Mouse (Mus musculus) megakaryocyte, adult 5-6 weeks (primary cell): ENCODE results near the gene Aff1. TPM values are rescaled to one million over a fixed set of nuclear protein-coding genes. Genes with fewer than 3 reads are reported as not detected.

Experiments used
- ATAC-seq: 2 replicates; pipeline ENCODE4 v1.8.0; 2016; ENCODE audit warnings: mild to moderate bottlenecking, inconsistent platforms; ENCODE audit not compliant: poor library complexity, severe bottlenecking
- total RNA-seq, 2 experiments: library from RNA; stranded (forward) in 1 of 2; stranded (reverse) in 1 of 2; fragments of 153-499, 151-499 nt in 1 of 2; fragments of 221-1000, 200-1000 nt in 1 of 2; gene quantifications; 2 replicates each; pipeline versions ENCODE4 v1.2.3 to v1.2.4; 2015 to 2017

Gene Aff1
- total RNA-seq, 2 experiments from 2014 or later: 16.3 to 45.0 TPM

DNA sequence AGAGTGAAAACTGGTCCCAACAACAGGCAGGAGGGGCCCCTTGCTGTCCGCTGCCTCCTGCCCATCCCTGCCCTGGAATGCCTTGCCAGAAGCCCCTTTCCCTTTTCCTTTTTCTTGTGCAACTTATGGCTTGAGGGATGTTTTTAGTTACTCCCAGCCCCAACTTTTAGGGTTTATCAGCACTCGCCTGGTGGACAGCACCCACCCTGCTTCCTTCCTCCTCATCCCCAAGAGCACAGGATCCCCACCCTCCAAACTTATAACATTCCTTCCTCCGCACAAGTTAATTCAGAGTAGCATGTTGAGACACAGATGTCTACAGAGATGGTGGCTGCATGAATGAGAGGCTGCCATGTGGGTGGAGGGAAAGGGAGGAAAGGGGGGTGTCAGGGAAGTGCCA is 103.9 kb downstream of the Aff1 start:
- no peak for ATAC-seq

DNA sequence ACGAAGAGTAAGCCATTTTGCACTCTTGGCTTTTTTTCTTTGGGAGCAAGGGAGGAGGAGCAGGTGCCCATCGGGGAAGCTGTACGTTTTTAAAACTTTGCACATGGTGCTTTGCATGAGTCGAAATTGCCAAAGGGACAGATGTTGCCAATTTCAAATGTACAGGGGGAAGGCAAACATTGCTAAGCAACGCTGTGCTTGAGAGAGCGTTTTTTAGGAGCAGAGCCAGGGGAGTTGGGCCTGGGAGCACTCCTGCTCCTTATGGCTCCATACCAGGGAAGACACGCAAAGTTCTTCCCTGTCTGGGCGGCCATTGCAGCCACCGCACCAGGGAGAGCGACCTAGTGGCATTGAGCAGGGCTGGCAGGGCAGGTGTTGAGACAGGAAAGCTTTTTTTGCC is 105.6 kb downstream of the Aff1 start:
- no peak for ATAC-seq

DNA sequence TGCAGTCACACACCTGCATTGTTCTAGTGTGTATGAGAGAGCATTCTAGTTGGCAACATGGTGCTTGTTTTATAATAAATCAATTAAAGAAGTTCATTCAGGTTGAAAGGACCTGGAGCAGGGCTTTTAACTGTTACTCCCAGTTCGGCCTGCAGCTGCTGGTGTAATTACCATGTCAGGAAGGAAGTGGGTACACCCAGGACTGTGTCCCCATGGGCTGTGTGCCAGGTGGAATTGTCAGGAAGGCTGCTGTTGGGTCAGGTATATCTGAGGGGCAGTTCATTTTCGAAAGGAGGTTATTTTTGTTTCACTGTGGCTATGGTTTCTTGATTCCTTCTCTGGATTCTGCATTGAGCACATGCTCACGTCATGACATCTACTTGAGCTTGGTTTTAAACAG is 107.3 kb downstream of the Aff1 start:
- no peak for ATAC-seq

DNA sequence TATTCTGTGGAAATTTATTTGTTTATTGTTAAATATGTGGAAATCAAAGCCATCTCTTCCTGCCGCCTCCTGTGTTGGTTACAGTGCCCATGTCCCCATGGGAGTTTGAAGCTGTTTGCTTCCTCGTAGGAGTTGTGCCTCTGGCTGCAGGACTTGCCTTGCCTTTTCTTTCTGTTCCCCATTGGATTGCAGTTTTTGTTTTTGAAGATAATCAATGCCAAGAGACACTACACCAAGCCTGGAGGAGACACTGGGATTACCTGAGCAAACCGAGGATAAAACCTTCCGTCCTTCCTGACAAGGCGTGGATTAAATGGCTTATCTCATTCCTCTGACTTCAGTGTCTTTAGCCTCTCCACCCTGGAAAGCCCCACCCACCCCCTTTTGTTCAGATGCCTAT is 107.8 kb downstream of the Aff1 start:
- ATAC-seq: no peak

DNA sequence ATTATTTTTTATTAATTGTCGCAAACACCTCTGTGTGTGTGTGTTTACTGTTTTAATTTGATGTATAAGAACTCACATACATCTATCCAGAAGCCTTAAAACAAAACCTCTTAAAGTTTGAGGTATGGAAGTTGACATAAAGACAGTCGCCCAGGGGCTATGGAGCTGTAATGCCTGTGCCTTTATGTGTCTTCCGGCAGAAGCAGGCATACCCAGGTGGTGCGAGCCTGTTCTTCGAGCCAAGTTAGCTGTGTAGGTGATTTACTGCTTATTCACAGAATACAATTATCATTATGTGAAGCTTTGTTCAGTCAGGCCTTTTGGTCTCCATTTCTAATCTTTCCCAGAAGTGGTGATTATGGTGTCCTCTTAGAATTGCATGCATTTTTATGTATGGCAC is 111.2 kb downstream of the Aff1 start:
- no peak for ATAC-seq

DNA sequence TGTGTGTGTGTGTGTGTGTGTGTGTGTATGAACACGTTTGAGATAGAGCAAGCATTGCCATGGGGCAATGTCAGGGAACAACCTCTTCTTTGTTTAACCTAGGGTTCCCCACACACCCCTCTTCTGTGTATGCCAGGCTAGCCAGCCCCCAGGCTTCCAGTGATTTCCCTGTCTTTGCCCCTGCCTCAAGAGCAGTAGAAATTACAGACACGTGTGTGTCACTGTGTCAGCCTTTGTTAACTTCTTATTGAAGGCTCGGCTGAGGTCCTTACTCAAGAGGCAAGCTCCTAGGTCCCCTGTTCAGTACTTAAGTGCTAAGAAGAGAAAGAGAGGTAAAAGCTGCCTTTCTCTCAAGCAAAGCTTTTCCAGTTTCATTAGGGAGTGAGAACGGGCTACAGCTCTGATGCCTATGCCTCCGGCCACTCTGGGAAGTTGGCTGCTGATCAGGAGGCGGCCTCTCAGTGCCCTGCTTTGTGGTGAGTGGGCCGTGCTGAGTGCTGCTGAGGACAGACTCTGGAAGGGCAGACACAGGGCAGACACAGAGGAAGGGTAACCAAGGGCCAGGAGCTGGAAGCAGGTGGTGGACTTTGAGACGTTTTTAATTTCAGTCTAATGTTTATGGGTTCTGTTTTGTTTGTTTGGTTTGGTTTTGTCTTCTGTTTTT is 111.9 kb downstream of the Aff1 start:
- no peak for ATAC-seq

DNA sequence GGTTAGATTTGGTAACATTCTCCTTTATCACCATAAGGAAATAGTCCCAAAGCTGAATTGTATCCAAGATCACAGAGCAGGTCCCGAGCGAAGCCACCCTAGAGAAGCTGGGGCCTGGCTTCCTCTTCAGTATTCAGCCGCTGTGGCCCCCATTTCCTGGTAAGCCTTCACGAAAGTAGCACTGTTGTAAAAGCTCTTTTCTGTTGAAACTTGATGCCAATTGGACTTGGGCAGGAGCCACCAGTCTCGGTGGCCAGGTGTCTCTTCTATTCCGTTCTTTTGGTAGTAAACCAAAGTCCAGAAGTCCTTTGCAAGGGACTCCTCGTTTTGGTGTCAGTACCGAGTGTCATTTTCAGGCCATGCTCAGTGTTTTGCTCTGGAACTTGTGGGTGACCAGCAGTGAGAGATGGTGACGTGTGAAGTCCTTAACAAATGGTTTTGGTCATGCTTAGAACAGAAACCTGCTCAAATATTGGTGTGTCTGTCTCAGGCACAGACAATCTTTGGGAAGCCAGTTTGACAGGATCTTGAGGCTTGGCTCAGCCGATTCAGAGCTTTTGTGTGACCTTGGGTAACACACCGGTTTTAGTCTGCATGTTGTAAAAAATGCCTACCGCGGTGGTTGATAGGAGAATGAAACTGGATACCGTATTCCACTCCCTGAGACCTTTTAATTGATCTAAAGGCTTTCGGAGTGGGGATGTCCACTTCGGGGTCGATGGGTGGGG is 114.8 kb downstream of the Aff1 start:
- peak; percentile 49 for ATAC-seq

DNA sequence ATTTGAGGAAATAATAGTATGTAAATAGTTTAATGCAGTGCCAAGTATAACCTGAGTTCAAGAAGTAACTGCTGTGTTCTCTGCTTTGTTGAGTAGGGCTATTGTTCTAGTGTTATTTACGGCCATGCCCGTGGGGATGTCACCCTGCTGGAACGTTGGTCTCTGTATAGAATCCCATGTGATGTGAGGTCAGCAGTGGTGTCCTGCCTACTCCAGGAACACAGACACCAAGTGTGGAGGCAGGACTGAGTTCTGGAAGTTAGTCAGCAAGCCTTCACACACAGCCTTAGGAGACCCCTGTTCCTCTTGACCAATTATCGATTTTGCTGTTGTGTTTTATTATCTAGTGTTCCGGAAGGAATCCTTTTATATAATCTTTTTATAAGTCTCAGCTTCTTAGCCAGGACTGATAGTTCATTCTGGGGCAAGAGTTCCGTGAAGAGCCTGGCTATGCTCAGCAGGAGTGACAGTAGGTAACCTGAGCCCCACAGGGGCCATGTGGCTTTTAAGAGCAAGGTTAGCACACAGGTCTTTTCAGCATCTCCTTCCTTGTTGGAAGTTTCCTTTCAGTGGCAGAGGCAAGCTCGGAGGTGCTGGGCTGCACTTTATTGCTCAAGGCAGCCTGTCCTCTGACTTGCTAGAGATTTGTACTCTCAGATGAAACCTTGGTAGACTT is 115.6 kb downstream of the Aff1 start:
- no peak for ATAC-seq

DNA sequence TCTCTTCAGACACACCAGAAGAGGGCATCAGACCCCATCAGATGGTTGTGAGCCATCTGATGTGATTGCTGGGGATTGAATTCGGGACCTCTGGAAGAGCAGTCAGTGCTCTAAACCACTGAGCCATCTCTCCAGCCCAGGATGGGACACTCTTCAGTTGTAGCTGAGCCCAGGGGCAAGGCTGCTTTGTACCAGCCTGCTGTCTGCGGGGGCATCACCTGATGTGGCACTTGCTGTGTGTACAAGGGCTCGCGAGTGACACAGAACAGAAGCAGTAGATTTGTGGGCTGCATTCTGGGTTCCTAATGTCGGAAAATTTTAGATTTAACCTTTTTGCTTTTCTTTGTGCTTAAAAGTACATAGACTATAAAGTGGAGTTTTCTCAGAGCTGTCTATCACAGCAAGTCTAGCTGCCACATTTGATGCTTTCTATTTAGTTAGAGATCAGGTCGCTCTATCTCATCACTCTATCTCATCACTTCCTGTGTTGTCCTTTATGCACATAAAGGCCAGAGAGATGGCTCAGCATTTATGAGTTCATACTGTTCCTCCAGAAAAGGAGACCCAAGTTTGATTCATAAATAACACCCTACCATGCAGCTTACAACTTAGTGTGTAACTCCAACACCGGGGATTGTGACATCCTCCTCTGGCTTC is 117.6 kb downstream of the Aff1 start:
- no peak for ATAC-seq

DNA sequence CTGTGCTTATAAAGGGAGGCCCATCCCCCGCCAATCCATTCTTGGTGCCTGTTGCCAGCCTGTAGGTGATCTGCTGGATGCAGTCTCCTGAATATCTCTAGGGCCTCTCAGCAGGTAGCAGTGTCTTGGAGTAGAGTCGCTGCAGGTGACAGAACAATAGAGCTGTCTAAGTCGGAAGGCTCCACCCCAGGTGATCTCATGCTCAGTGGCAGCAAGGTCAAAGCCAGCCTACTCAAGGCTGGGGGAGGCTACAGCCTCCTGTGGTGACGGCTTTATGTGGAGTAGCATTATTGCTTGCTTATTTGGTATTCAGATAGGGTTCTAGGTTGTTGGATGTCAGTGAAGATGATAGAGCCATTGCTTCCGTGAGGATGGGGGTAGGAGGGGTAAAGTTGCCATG is 121.1 kb downstream of the Aff1 start:
- no peak for ATAC-seq

DNA sequence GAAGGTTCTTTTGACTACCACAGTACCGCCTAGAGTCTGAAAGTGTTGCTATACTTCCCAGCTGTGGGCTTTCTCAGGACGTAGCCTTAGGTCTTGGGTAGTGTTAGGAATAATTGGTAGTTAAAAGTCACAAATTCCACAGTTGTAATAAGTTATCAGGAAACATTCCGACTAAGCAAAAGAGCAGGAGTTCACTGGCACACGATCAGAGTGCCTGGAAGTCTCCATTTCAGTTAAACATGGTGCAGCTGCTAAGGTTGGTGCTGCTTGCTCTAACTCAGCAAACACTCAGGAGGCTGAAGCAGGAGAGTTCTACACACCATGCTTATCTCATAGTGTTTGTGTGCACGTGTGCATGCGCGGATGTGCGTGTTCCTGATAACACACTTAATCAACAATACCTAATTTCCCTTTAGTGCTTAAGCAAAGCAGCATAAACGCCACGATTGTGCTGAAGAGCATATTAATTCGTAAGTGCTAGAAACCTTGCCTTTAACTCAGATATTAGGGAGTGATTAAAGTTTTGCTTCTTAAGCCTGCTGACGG is 121.9 kb downstream of the Aff1 start:
- no peak for ATAC-seq

DNA sequence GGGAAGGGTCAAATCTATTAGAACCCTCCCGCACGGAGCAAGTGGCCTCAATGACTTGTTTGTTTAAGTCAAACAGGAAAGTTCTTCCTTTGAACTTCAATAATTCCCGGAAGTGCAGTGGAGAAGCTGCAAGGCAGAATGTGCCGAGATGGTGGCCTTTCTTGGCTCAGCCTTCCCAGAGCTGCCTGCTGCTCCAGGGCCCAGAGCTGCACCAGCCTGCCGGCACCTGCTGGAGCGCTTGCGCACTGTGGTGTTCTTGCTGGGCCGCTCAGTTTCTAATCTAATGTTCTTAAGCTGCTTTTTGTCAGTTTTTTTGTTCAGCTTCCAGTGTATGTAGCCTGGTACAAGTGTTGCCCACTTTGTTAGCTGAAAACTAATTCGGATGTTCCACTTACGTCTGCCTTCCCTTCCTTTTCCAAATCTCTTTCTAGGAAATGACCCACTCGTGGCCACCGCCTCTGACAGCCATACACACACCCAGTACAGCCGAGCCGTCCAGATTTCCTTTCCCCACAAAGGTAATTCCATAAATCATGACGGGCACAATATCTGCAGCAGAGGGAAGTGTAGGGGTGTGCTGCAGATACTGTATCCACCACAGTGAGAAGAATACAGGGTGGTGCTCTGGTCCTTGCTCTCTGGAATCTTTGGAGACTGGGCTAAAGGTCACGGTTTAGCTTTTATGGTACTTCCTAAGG is 122.5 kb downstream of the Aff1 start:
- no peak for ATAC-seq

DNA sequence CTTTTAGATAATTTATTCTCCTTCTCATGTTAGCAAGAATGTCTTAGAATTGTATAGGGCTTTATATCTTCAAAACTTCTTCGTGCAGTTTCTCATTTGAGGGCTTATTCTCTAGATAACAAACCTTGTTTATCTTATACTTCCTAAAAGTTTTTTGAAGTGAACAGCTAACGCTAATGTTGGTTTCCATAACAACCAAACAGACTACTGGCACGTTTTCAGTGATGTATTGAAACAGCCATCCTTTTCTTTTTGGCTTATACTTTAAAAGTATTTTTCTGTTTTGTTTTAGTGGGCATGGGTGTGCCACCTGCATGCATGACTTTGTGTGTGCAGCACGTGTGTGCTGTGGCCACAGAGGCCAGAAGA is 123.1 kb downstream of the Aff1 start:
- no peak for ATAC-seq

DNA sequence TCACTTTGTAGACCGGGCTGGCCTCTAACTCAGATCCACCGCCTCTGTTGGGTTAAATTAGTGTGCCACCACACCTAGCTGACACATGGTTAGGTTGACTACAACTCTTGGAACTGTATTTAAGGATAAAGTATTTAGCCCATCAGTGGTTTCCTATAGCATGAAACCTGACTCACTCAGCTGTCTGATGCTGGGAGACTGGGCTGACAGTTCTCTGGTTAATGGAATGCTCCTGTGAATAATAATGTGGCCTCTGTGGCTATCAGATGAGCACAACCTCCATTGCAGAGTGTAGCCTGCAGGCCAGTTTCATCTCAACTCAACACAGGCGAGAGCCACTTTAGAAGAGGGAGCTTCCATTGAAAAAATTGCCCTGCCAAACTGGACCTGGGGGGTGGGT is 124.5 kb downstream of the Aff1 start:
- ATAC-seq: no peak

DNA sequence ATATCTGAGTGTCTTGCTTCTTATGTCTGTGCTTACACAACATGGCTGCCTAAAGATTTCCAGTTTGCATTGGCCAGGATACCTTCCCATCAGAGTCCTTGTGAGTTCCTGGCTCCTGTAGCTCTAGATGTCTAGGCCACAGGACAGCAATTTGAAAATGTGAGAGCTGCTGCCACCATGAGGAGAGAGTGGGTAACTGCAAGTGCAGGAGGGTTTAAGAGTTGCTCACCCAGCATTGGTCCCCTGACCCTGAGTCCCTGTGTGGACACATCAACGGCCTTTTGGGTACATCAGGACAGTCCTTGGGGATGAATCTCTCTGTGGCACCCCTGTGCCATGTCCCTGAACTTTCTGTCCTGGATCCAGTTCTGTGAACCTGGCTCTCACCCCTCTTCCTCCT is 125.6 kb downstream of the Aff1 start:
- ATAC-seq: peak; percentile 93

DNA sequence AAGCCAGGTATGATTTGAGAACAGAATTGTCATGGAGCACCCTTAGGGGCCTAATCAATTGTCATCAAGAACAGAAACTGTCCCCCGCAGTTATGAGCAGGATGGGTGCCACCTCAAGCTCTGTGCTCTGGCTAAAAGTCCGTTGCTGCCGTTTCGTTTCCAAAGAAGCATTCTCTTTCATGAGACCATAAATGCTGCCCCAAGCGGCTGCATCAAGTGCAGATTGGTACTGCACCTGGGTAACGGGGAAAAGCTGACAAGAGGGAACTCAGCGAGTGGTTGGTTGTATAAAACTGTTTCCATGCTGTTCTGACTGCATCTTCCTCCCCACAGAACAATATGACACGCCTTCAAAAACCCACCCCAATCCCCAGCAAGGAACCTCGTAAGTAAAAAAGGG is 126.4 kb downstream of the Aff1 start:
- no peak for ATAC-seq

DNA sequence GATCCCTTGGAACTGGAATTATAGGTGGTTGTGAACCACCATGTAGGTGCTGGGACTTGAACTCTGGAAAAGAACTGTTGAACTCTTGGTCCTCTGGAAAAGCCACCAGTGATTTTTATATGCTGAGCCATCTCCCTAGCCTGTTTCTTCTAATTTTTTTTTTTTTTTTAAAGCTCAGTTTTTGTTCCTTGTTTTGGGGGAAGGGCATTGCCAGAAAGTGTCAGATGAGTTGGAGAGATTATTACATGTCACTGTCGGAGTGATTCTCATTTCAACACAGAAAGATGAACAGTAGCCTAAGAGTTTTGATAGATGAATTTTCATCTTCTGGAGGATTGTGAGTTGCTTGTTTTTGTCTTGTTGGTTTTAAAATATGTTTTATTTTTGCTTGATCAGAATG is 127.5 kb downstream of the Aff1 start:
- peak; percentile 25; the same call in 1 of the 2 replicates for ATAC-seq

DNA sequence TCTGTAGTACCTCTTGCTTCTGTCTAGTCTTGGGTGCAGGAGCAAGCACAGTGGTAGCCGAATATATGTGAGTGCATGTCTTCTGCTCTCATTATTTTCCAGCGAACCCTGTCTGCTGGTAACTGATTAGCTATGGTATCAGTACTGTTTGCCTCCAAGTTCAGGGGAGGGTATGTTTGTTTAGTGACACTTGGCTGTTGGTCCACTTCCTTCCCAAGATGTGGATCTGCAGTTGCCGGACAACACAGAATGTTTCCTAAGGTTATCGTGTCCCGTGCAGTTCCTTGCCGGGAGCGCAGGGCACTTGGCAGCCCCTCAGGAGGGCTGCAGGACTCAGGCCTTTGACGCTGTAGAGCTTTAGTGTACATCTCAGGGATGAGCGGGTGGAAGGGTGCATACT is 128.9 kb downstream of the Aff1 start:
- no peak for ATAC-seq

DNA sequence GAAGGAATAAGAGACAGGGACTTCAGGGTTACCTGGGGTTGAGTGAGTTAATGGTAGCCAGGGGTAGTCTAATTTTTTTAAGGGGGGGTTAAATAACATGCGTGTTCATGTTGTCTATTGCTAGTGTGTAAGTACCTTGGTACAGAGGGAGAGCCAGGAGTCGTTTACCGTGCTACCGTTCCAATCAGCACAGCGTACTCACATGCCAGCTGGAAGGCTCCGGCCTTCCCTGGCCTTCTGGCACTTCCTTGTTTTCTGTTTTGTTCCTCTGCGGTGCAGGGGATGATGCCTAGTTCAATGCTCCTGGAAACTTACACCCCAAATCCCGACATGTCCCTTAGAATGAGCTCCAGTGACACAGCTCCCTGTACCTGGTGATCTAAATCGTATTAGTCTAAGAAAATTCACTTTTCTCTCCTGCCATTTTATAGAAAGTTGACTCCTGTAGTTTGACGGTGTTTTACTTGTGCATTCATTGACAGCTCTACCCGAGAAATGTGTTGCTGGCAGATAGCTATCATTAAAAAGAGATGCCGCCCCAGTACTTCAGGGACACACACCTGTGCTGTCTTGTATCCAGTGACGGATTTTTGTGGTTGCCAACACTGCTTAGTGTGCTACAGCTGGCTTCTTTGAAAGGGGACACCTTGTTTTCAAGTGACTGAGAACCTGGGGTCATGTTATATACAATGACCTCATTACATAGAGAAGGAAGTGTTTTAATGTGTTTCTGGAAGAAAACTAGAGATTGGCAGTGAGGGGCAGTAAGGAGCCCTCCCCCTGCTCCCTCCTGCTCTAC is 129.5 kb downstream of the Aff1 start:
- ATAC-seq: no peak

DNA sequence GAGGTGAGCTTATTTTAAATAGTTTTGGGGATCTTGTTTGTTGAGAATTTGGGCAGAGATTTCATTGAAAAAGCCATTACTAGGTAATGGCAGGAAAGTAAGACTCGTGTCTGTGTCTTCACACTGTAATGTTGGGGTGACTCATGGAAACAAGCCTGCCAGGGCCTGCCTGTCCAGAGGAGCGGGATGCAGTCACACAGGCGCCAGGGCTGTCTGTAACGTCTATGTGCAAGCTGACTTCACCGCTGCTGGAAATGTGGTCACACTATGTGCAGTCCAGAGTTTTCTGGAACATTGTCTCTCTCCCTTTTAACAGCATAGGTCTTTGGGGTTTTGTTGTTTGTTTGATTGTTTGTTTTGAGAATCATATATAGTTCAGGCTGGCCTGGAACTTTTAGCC is 130.8 kb downstream of the Aff1 start:
- ATAC-seq: no peak
